Comparison of ENCODE assay signal across 7 mouse cellular contexts in genomic region chr10:8552239-8552638, GRCm38 (mm10). TPM values are rescaled to one million over a fixed set of nuclear protein-coding genes. Genes with fewer than 3 reads are reported as not detected.
A peak's percentile ranks its signal among the peaks of the same experiment; 100 is the strongest.
DNase-seq lines count a peak whose midpoint lies in the region; TF ChIP-seq lines count a peak whose summit lies in the region.
"Not testable (repeated sequence)": the region's sequence is repeated elsewhere in the genome, so short reads cannot be mapped to it uniquely, and the experiment has no call there.
"Had no signal": no experiment of that assay in that cellular context is flagged by ENCODE, and none has a peak within 500 bp of the region (broad histone marks: within the 10 kb centered on the region; RNA-seq: fewer than 3 reads in every experiment).

No protein-coding gene starts in this region.

- H3K9ac ChIP-seq in ES-E14 (ENCODE audit: insufficient read depth, low read depth, low read length, poor library complexity, severe bottlenecking) = not testable (repeated sequence)

- H3K36me3 ChIP-seq in E14TG2a.4 (ENCODE audit: insufficient read depth, low read length); ES-E14 (ENCODE audit: control insufficient read depth, insufficient read depth, low read length, poor library complexity, severe bottlenecking): not testable (repeated sequence)

- in situ Hi-C loops in ES-E14 (cut with MboI; ENCODE audit: low sequenced_read_pairs in 2 of 2, unreplicated experiment in 2 of 2) = not testable (repeated sequence)

- peak overlapping the region; percentile 92 for H3K27ac ChIP-seq in ES-E14 (ENCODE audit: insufficient read depth, low read depth, low read length, poor library complexity, severe bottlenecking)

- H3K4me3 ChIP-seq in E14TG2a.4 (replicated peaks; ENCODE audit: low read length) (0 out of 2 replicates have a peak overlapping the region, but pooled peaks have one; percentile 4), ES-E14 (ENCODE audit: insufficient read depth in 1 of 2, low read depth in 1 of 2, low read length in 2 of 2, poor library complexity in 1 of 2, severe bottlenecking in 1 of 2) (peak overlapping the region in 1 of 2 experiments; percentile 14; a peak in 2 of 4 replicates)

- H3K27me3 ChIP-seq in E14TG2a.4 (ENCODE audit: insufficient read depth, low read length) = not testable (repeated sequence)

- DNase-seq in ES-CJ7 (ENCODE audit: low read depth, low spot score) (peak; percentile 79), R1 (ENCODE audit: low read depth, low spot score) (peak; percentile 91), ZHBTc4 (ENCODE audit: low read depth, low spot score) (peak; percentile 83)
- not testable (repeated sequence) for DNase-seq in ES-E14 (ENCODE audit: low read depth, low spot score)

- peaks cover 12% of the 10 kb centered on the region for H3K4me1 ChIP-seq in E14TG2a.4 (replicated peaks; ENCODE audit: low read depth, low read length)
- not testable (repeated sequence) for H3K4me1 ChIP-seq in ES-E14 (ENCODE audit: control insufficient read depth in 2 of 2, insufficient read depth in 2 of 2, low read length in 2 of 2, poor library complexity in 1 of 2)

- not testable (repeated sequence) for TF ChIP-seq CTCF in E14TG2a.4 (conservative IDR thresholded peaks at IDR 0.05; ENCODE audit: low read length)

- peaks cover 35% of the 10 kb centered on the region for H3K9me3 ChIP-seq in E14TG2a.4 (ENCODE audit: low read length)
- not testable (repeated sequence) for H3K9me3 ChIP-seq in ES-E14 (ENCODE audit: control insufficient read depth, insufficient read depth, low read depth, low read length)

RNA-seq across cellular contexts. Expression of gene Ust, which starts 33.6 kb away (rescaled TPM):
- 2.9 and 4.9 TPM in 2 replicates for total RNA-seq in ES-E14 (2012; rRNA removed)
- total RNA-seq: CH12.LX, MEL had no signal
